Mouse (Mus musculus) thymus, postnatal 4 days (tissue): ENCODE results near the gene Acox2.
A peak's percentile ranks its signal among the peaks of the same experiment; 100 is the strongest.

ENCODE experiments used
- DNase-seq: peaks from one replicate; pipeline ENCODE4 v3.0.0; 2021

Acox2 gene

DNA sequence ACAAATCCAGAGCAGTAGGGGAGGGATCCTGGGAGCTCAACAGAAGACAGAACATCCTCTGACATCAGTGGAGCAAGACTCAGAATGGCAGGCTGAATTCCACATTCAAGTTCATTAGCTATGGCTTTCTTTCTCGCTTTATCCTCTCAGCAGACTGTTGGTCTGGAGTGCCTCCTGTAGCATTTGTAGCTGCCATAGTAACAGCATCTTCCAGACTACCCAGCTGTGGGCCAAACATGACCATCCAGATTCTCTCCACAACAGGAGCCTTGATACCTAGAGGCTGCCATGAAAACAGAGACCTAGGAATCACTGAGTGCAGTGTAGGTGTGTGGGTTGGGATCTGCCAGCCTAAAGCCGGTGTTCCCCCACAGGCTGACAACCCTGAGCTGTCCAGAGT, 49.3 kb downstream of the Acox2 start:
- no peak for DNase-seq

DNA sequence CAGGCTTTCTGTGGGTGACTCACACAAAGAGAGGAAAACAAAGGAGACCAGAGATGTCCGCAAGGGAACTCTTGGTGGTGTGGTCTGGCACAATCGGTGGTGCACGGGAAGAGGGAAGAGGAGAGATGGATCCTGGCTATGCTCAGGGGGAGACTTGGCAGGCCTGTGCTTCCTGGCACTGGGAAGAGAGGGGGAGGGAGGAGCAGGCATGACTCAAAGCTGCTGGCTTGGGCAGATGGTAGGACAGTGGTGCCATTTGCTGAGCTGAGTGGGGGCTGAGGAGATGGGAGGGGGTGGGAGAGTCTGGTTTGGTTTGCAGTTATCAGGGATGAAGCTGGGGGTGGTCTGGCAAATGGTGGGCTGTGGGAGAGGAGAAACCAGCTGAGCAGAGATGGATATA, 50.3 kb downstream of the Acox2 start:
- no peak for DNase-seq

DNA sequence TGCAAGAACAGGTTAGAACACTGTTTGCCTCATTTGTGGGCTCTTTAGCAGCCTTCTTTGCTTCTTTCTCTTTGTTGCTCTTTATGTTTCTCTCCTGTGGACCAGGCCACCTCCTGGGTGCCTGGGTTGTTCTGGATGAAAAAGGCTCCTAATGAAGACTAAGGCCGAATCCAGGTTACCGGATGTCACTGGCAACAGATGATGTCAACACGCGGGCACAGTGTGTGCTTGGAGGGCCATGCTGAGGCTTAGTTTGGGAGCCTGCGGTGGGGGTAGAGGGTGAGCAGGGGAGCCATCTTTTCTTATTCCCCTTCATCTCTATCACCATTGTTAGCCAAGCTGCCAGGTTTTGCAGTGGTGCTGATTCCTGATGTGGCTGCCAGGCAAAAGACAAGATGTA, 51.6 kb downstream of the Acox2 start:
- no peak for DNase-seq

DNA sequence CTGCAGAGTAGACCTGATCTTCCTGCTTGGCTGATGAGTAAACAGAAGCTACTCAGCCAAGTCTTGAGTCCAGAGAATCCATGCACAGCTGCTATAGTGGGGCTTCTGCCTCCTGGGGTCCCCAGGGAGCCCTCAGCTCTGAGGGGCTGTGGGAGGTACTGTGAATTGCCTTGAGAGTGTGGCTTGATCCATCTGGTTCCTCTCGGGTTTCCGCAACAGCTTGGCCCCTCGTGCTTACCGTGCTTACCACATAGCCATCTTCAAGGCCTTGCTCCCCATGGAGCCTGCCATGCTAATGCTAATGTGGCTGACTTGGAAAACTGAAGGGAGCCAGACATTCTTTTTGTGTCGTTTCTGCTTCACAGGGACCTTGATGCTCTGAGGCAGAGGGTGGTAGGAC, 52.0 kb downstream of the Acox2 start:
- DNase-seq: no peak

DNA sequence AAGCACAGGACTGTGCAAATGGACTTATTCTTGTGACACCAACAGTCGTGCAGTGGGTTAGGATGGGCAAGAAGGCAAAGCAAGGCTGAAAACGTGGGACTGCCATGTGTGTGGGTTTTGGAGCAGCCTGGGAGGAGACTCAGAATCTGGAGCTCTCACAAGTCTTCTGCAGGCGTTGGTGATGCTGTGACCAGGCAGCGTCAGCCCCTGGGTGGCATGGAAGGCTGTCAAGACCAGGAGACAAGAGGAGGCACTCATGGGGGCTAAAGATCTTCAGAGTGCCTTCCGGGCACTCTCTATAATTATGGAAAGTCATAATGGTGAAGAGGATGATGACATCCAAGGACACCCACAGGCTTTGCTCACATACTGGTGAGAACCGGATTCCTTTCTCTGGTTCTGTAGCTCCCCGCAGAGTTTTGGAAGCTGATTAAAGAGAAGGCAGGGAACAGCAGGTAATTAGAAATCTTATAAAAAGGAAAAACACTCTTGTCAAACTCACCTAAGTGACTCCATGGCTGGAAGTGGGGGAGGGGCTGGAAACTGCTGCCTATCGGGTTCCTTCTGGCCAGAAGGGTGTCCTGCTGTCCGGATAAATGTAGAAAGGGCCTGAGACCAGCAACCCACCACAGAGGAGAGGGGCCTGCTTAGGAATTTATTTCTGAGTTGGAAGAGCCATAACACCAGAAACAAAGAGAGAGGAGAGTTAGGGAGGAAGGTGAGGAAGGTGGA, 52.8 kb downstream of the Acox2 start:
- DNase-seq: no peak

DNA sequence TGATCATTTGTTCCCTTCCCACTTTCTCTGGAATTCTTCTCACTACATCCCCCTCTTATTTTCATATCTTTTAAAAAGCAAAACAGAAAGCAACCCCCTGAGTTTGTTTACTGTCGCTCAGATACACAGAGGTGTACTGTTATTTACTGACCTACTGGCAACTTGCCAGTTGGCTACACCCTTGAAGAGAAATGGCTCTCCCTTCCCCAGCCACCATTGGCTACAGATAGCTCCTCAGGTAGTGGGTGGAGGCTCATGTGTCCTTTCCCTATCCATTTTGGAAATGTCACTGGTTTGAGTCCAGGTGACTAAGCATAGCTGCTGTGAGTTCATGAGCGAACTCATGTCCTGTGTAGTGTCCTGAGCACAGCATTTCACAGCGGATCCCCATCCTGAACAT, 57.4 kb downstream of the Acox2 start:
- no peak for DNase-seq

DNA sequence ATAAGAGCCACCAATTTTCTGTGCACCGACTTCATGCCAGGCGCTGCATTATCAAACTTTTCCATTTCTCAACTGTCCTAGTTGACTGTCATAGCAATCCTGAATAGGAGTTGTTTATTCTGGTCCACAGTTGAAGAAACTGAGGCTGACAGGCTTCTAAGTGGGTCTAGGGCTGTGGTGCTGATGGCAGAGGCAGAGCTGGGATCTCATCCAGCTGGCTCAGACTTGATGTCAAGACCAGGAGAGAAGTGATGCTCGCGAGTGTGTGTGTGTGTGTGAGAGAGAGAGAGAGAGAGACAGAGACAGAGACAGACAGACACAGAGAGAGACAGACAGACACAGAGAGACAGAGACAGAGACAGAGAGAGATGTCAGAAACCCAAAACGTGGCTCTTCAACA, 58.4 kb downstream of the Acox2 start:
- no peak for DNase-seq

DNA sequence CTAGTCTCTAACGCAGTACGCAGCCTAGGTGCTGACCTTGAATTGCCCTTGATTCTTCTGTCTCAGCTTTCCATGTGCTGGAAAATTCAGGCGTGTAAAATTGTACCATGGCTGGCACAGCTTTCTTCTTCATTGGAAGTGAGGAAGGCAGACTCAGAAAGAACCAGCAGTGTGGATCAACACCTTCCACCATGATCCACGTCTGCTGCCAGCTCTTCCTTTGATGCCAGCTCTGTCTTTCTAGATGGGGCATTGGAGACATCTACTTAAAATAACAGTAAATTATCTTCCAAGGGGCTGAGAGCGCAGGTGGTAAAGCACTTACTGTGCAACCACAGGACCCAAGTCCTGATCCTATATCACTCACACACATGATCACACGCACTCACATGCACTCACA, 66.4 kb downstream of the Acox2 start:
- no peak for DNase-seq

DNA sequence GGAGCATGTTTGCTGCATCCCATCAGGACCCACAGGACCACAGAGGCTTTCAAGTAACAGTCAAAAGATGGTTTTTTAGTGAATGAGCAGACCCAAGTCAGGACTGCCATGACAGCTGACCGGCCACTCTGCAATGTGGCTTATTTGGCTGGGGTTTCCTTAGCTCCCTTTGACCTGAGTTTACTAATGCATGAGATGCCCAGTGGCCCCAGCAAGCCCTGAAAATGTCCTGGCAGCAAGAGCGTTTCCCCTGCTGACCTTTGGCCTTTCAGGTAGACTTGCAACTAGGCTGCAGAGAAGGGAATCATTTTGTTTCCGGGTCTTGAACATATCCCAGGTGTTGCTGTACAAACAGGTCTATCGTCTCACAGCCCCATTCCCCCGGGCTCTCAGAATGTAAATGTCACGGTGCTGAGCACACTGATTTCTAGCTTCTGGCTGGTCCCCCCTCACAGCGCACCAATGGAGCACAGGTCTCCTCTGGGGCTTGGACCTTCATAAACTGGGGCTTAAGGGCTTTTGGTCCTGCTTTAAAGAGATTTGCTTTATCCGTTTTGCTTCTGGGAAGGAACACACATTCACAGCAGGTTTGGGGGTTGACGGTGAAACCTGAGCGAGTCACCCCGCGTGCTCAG, 67.7 kb downstream of the Acox2 start:
- no peak for DNase-seq

DNA sequence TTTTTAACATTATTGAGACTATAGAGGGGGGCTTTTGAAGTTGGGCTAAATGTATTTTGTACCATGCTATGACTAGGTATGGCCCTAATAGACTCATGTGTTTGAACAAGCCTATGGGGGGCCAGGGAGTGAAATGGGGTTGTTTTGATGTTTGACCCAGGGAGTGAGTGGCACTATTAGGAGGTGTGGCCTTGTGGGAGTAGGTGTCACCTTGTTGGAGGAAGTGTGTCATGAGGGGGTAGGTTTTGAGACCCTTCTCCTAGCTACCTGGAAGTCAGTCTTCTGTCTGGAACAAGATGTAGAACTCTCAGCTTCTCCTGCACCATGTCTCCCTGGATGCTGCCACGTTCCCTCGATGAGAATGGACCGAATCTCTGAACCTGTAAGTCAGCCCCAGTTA, 68.6 kb downstream of the Acox2 start:
- no peak for DNase-seq

DNA sequence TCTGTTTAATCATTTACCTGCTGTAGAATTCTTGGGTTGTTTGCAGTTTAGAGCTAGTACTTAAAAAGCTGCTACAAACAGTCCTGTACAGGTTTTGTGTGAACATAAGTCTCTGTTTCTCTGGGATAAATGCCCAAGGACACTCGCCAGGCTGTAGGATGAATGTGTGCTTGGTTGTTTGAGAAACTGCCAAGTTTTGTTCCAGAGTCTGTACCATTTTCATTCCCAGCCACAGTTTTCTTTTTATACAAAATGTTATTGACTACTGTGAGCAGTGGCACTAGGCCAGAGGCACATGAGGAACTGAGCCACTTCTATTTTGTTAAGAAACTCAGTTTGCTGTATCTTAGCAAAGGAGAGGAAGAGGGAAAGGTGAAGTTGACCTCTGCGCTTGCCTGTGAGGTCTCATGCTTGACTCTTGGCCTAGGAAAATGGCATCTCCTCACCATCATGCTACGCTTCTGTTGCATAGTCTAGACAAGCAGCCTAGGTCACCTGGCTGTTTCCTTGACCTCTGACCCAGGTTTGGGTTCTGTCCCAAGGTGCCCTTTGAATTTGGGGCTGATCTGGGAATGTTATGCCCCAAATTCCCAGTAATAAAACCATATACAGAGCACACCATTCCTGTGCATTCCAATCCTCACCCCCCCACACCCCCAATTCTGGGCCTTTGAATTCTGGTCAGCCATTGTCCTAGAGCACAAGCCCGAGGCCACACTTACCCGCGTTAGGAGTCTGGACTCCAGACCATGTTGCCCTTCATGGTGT, 72.7 kb downstream of the Acox2 start:
- DNase-seq: no peak

DNA sequence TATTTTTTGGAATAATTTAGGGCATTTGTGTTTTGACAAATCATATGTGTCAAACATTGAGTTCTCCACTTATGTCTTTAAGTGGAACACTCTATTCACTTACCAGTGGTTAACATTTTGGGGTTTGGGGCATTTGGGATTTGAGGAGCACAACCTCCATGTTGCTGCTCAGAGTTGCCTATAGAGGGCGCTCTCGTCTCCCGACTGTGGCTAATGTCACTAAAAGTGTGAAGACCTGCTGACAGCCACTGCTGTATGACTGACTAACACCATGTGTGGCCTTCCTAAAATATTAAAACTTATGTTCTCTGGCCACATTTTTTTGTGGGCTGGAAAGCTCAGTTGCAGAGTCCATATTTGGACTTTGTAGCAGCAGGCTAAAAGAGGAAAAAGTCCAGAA, 75.8 kb downstream of the Acox2 start:
- peak; percentile 20 for DNase-seq

DNA sequence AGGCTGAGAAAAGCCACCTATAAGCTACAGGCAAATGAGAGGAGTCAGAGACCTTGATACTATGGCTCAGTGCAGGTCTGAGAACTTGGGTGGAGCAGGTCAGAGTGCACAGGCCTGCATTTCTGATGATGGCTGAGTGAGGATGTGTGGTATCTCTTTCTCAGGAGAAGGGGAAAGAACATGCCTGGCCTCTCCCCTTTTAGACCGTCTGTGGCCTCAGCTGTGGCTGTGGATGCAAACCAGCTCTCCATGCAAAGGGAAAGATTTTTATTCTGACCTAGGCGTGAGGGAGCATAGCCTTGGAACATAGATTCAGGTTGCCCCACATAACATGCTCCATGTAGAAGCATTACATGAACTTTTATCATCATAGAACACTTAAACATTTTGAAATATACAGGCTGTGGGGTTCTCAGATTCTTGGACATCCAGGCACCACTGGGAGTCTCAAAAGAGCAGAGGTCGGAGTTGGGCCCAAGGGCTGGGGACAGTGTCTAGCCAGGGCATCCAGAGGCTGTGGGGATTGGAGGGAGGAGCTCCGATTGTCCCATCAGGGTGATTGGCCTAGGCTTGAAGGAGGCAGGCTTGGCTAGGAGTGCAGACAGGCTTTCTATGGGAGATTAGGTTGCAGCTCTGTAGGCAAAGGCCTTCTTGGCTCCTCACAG, 78.7 kb downstream of the Acox2 start:
- DNase-seq: no peak

DNA sequence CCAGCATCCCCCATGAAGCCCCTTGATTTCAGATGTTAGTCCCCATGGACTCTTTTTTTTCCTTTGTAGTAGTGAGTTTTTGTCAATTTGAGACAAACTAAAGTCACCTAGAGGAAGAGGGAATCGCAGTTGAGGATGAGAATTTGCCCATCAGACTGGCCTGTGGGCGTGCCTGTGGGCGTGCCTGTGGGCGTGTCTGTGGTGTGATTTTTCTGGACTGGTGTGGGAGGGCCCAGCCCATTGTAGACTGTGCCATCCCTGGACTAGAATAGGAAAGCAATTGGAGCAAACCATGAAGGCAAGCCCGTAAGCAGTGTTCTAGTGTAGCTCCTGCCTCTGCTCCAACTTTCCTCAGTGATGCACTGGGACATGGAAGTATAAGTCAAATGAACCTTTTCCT, 82.9 kb downstream of the Acox2 start:
- DNase-seq: no peak
